Mouse (Mus musculus): Measurements from ENCODE around the gene Sod3. TPM values are rescaled to one million over a fixed set of nuclear protein-coding genes. Genes with fewer than 3 reads are reported as not detected.

Sod3 gene
- polyA plus RNA-seq, 1 experiment, result 14.9 TPM

Other genes starting within 250 kb of the Sod3 start
- gene Dhx15, start 173.3 kb upstream of the Sod3 start, polyA plus RNA-seq (2012; rRNA removed), result 33.3 and 38.6 TPM in 2 replicates
- gene Ccdc149, start 107.7 kb downstream of the Sod3 start, polyA plus RNA-seq (2012; rRNA removed), result 2.1 and 2.4 TPM in 2 replicates
- gene Lgi2, start 202.7 kb downstream of the Sod3 start, polyA plus RNA-seq (2012; rRNA removed), result 1.4 and 1.6 TPM in 2 replicates